Mouse (Mus musculus) ES-Bruce4 (cell line): ENCODE results near the gene Get4. TPM values are rescaled to one million over a fixed set of nuclear protein-coding genes. Genes with fewer than 3 reads are reported as not detected.

ENCODE experiments used
- H3K27ac ChIP-seq: 2 replicates; pipeline ENCODE4 v1.5.1; 2012; ENCODE audit warnings: low read length, inconsistent platforms; ENCODE audit not compliant: insufficient read depth
- H3K27me3 ChIP-seq: 2 replicates; pipeline ENCODE4 v1.6.1; 2012; ENCODE audit warnings: mild to moderate bottlenecking, low read length, inconsistent platforms; ENCODE audit not compliant: control insufficient read depth, poor library complexity, insufficient read depth, severe bottlenecking
- H3K36me3 ChIP-seq: 2 replicates; pipeline ENCODE4 v1.6.1; 2012; ENCODE audit warnings: inconsistent platforms, mild to moderate bottlenecking, low read length, moderate library complexity; ENCODE audit not compliant: control insufficient read depth, poor library complexity, insufficient read depth, severe bottlenecking
- H3K4me1 ChIP-seq: one replicate; pipeline ENCODE4 v1.8.1; 2011; ENCODE audit warnings: low read length; ENCODE audit not compliant: control insufficient read depth, insufficient read depth
- H3K4me3 ChIP-seq: 2 replicates; pipeline ENCODE4 v1.5.1; 2011; ENCODE audit warnings: low read depth, mild to moderate bottlenecking, low read length
- H3K9ac ChIP-seq: 2 replicates; pipeline ENCODE4 v1.6.1; 2012; ENCODE audit warnings: low read depth, mild to moderate bottlenecking, inconsistent platforms; ENCODE audit not compliant: poor library complexity, severe bottlenecking
- H3K9me3 ChIP-seq: replicated peaks from 2 replicates; pipeline ENCODE4 v1.6.1; 2012; ENCODE audit warnings: mild to moderate bottlenecking, low read length, inconsistent platforms; ENCODE audit not compliant: control insufficient read depth, poor library complexity, insufficient read depth, severe bottlenecking
- CTCF ChIP-seq: IDR thresholded peaks from one replicate; pipeline ENCODE4 v1.8.1; 2011; ENCODE audit warnings: low read depth, low read length
- EP300 ChIP-seq: IDR thresholded peaks from 2 replicates; pipeline ENCODE4 v1.6.1; 2011; ENCODE audit warnings: low read depth, low read length; ENCODE audit not compliant: insufficient read depth
- POLR2A ChIP-seq: IDR thresholded peaks from one replicate; pipeline ENCODE4 v1.8.1; 2011; ENCODE audit warnings: low read length; ENCODE audit not compliant: insufficient read depth
- polyA plus RNA-seq: library from polyadenylated mRNA; stranded (reverse); fragments of >200 nt; gene quantifications from 2 replicates; pipeline ENCODE4 v1.2.4, GENCODE M21; 2011; ENCODE audit warnings: low read depth; ENCODE audit not compliant: missing spikeins, insufficient read depth, insufficient read length

Get4 gene
- polyA plus RNA-seq, 1 experiment = 55.9 TPM

DNA sequence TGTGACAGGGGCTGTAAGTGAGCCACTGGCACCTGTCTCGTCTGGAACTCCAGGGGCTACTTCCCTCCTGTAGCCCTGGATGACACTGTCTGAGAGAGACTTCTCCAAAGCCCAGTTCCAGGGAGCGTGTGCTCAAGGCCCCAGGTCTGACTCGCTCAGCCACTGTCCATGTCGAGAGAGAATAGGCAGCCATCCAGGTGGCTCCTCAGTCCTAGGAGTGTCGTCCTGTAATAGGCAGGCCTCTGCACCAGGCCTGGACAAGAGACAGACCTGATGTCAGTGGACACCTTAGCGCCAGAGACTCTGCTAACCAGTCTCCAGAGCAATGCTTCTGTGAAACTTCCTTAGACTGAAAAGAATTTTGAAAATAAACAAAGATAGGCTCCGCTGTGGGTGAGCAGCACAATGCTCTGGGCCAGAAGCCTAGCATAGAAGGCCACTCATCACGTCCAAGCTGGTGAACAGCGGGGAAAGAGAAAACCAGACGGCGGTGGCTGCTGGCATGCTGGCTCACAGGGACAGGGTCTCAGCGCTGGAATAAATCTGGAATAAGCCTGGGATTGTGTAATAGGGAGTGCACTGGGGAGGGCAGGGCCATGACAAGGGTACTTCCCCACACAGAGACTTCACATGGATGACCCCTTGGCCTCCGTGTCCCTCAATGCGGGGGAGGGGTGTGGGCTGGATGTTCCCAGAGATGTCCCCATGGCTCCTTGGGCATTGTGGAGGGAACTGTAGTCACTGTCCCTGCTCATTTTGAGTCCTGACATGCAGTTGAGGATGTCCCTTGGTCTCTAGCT lies 34.2 kb downstream of the Get4 start:
- H3K27me3 ChIP-seq = no peaks in the 10 kb centered on the region

DNA sequence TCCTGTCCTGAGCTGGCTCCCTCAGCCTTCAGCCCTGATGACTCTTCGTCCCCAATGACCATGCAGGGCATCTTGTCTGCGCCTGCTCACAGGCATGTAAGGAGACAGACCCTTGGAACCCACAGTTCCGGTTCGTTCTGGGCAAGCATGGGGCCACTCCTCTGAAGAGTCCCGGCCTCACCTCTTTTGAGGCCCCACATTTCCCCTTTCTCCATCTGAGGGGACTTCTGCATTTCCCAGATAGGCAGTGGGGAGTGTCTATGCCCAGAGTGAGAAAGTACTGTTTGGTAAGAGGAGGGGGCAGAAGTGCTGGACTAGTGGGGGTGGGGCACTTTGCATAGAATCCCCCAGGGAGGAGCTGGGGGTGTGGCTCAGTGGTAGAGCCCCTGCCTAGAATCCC lies 35.0 kb downstream of the Get4 start:
- Histone ChIP-seq H3K9ac (no peak overlapping the region), H3K4me1 (peaks cover 5% of the 10 kb centered on the region)

More for the DNA sequence above, 34.2 kb downstream of the Get4 start:
- Histone ChIP-seq H3K27ac (no peak overlapping the region), H3K9me3 (no peaks in the 10 kb centered on the region), H3K4me3 (no peak overlapping the region), H3K4me1 (peaks cover 5% of the 10 kb centered on the region), H3K9ac (no peak overlapping the region), H3K36me3 (no peaks in the 10 kb centered on the region)
- no peak for TF ChIP-seq CTCF
- no peak for TF ChIP-seq POLR2A
- no peak for TF ChIP-seq EP300

DNA sequence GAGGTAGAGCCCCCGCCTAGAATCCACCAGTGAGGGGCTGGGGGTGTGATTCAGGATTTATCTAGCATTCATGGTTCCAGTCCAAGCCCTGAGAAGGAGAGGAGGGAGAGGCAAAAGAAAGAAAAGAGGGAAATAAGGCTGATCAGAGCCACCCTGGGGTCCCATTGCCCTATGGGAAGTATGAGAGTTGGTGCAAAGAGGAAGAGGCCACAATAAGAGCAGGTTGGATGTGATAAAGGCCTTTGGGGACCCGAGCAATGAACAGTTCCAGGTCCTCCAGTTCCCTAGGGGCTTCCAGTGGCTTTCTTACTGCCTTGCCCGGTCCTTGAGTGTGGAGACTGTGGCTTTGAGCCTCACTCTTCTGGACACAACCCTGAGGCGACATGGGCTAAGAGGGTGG lies 35.7 kb downstream of the Get4 start:
- Histone ChIP-seq H3K27ac (no peak overlapping the region; the same call in 1 of the 2 replicates), H3K9me3 (no peaks in the 10 kb centered on the region), H3K4me3 (no peak overlapping the region), H3K4me1 (peaks cover 5% of the 10 kb centered on the region), H3K36me3 (no peaks in the 10 kb centered on the region), H3K9ac (no peak overlapping the region), H3K27me3 (no peaks in the 10 kb centered on the region)
- TF ChIP-seq EP300 (no peak), POLR2A (no peak), CTCF (no peak)

More for the DNA sequence above, 35.0 kb downstream of the Get4 start:
- no peaks in the 10 kb centered on the region for H3K36me3 ChIP-seq
- TF ChIP-seq POLR2A (no peak), EP300 (no peak), CTCF (no peak)
- no peak overlapping the region for H3K27ac ChIP-seq
- H3K4me3 ChIP-seq = no peak overlapping the region
- H3K27me3 ChIP-seq = no peaks in the 10 kb centered on the region
- no peaks in the 10 kb centered on the region for H3K9me3 ChIP-seq

DNA sequence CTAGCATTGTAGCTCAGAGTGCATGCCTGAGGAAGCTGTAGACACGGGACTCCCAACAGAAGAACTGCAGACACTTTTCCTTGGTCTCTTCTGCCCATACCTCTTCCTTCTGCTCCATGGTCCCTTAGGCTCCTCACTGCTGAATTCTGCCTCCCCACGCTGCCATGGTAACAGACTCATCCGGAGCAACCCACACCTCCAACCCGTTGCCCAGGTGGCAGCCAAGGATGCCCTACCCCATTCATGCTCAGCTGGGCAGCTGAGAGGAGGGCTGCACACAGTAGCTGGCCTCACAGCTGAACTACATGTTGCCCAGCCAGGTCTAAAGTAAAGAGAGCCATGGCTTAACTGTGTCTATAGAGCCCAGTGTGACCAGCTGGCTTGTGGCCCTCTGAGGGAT lies 36.5 kb downstream of the Get4 start:
- no peaks in the 10 kb centered on the region for H3K36me3 ChIP-seq
- TF ChIP-seq POLR2A = no peak
- TF ChIP-seq EP300 = no peak
- no peak for TF ChIP-seq CTCF

DNA sequence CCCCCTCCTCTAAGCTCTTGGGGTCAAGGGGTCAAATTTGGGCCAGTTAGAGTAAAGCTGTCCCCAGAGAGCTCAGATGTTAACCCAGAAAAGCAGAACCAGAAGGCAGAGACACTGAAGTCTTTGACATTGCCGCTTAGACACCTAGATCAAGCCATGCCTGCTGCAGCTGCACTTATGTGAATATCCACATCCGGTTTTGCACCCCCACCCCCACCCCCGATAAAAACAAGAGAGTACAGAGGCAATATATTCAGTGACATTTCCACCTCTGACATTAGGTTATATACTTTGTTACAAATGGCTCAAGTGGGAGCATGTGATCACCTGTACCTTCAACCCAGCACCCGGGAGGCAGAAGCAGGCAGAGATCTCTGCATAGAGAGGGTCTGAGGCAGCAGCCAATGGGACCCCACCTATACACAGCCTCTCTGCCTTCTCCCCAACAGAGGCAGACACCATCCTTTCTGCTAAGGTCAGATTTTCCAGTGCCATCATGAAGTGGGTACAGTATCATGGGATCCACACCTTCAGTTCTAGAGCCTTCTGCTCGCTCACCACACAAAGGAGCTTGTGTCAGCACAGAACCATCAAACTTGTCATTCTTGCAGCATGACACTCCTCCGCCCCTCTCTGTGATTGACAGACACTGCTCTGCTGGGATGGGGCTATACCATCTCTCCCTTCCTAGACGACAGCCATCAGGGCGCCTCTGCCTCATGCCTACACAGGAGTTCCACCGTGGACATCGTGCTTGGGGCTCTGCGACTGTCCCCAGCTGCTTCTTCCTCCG lies 38.5 kb downstream of the Get4 start:
- H3K4me3 ChIP-seq = no peak overlapping the region
- TF ChIP-seq POLR2A = no peak
- no peak for TF ChIP-seq CTCF
- no peak for TF ChIP-seq EP300
- no peaks in the 10 kb centered on the region for H3K27me3 ChIP-seq
- no peaks in the 10 kb centered on the region for H3K36me3 ChIP-seq
- H3K9me3 ChIP-seq = no peaks in the 10 kb centered on the region
- no peak overlapping the region for H3K27ac ChIP-seq
- no peak overlapping the region for H3K9ac ChIP-seq
- peaks cover 2% of the 10 kb centered on the region for H3K4me1 ChIP-seq

More for the DNA sequence above, 36.5 kb downstream of the Get4 start:
- no peak overlapping the region for H3K4me3 ChIP-seq
- no peak overlapping the region for H3K9ac ChIP-seq
- no peaks in the 10 kb centered on the region for H3K9me3 ChIP-seq
- no peaks in the 10 kb centered on the region for H3K27me3 ChIP-seq
- no peak overlapping the region for H3K27ac ChIP-seq
- peaks cover 5% of the 10 kb centered on the region for H3K4me1 ChIP-seq
